Mouse (Mus musculus) small intestine, adult 2 months (tissue): ENCODE results near the gene Tap2. TPM values are rescaled to one million over a fixed set of nuclear protein-coding genes. Genes with fewer than 3 reads are reported as not detected.
A peak's percentile ranks its signal among the peaks of the same experiment; 100 is the strongest.

Experiments
- H3K27ac ChIP-seq: fragments of 200-500 bp; 2 replicates; pipeline ENCODE4 v1.5.1; 2012; ENCODE audit warnings: low read depth, low read length, control low read depth, inconsistent platforms; ENCODE audit not compliant: insufficient read depth
- H3K27me3 ChIP-seq: fragments of 200-500 bp; 2 replicates; pipeline ENCODE4 v1.6.1; 2012; ENCODE audit warnings: mild to moderate bottlenecking, moderate library complexity, low read length, inconsistent platforms; ENCODE audit not compliant: control insufficient read depth, insufficient read depth
- H3K36me3 ChIP-seq: fragments of 200-500 bp; 2 replicates; pipeline ENCODE4 v1.6.1; 2012; ENCODE audit warnings: mild to moderate bottlenecking, low read length, control low read depth, inconsistent platforms; ENCODE audit not compliant: control insufficient read depth, insufficient read depth
- H3K4me1 ChIP-seq: fragments of 200-500 bp; 2 replicates; pipeline ENCODE4 v1.6.1; 2012; ENCODE audit warnings: low read length, inconsistent platforms, mixed read lengths; ENCODE audit not compliant: control insufficient read depth, insufficient read depth, insufficient read length
- H3K4me3 ChIP-seq: fragments of 200-500 bp; 2 replicates; pipeline ENCODE4 v1.5.1; 2012; ENCODE audit warnings: low read depth, mild to moderate bottlenecking, control low read depth, inconsistent platforms, low read length, moderate library complexity
- CTCF ChIP-seq: fragments of 200-500 bp; IDR thresholded peaks from 2 replicates; pipeline ENCODE4 v1.5.1; 2012; ENCODE audit warnings: low read depth, mild to moderate bottlenecking, control low read depth, inconsistent platforms, low read length, moderate library complexity, mixed read lengths; ENCODE audit not compliant: insufficient replicate concordance, insufficient read length; ENCODE audit errors: extremely low read depth
- POLR2A ChIP-seq: fragments of 200-500 bp; IDR thresholded peaks from 2 replicates; pipeline ENCODE4 v1.6.1; 2012; ENCODE audit warnings: low read depth, mild to moderate bottlenecking, control low read depth, inconsistent platforms, low read length, moderate library complexity
- WGBS: fragments of 180-500 bp; shearing (Covaris S2); methylation state at CpG from one replicate; pipeline ENCODE4 v1.1.7; 2018; 5-methylcytosine and 5-hydroxymethylcytosine counted together
- polyA plus RNA-seq: library from polyadenylated mRNA; depleted of rRNA; stranded (reverse); fragments of >200 nt; gene quantifications from 2 replicates; pipeline ENCODE4 v1.2.3, GENCODE M21; 2012

Tap2 gene
- polyA plus RNA-seq, 1 experiment, result 66.1 TPM

DNA sequence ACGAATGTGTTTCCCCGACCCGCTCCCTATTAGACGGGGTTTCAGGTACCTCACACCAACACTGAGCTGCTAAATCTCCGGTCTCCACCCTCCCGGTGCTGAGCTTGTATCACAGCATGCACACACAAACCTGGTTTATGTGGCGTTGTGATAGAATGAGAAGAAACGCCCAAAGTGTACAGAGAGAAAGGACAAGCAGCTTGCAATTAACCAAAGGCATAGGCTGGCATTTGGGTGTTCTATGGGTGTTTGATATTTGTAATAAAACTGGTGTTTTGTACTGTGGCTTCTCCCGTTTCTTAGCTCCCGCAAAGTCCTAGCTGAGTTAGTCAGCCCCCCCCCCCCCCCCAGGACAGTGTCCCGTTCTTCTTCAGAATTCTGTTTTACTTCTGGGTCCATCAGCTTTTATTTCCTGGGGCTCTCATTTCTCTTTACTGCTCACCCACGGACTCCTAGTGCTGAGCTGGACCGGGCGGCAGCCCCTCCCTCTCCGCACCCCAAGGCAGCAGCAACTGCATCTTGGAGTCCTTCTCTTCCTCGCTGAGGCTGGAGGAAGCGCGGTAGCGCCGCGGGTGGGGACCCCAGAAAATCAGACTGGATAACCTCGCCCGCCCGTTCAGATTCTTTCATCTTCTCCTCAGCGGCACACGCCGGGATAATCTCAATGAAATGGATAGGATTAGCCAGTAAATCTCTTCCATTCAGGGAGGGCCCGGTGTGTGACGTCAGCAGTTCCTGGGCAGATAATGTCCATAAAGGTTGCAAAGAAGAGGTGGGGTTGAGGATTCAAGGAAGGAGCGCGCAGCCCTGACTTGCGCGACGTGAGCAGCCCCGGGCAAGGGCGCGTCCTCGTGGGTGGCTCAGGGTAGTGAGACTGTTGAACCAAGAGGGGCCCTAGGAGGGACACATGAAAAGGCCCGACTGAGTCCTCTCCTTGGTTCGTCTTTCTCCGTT lies 6.1 kb upstream of the Tap2 start, which contains the start of gene Psmb8:
Psmb8 (plus strand) TSS at position 781 of the 954 bp plus-strand sequence.
- no peak for TF ChIP-seq CTCF
- no peak for TF ChIP-seq POLR2A
- peak within 1 kb of the TSS; percentile 73 for H3K27ac ChIP-seq
- 18% methylated on average over 41 of the region's 41 CpGs for WGBS
- H3K4me1 ChIP-seq, result peaks cover 5% of the 10 kb centered on the region; the same call in 1 of the 2 replicates
- H3K4me3 ChIP-seq, result peak within 1 kb of the TSS; percentile 75
- no peaks in the 10 kb centered on the region for H3K27me3 ChIP-seq
- peaks cover 51% of the 10 kb centered on the region for H3K36me3 ChIP-seq

DNA sequence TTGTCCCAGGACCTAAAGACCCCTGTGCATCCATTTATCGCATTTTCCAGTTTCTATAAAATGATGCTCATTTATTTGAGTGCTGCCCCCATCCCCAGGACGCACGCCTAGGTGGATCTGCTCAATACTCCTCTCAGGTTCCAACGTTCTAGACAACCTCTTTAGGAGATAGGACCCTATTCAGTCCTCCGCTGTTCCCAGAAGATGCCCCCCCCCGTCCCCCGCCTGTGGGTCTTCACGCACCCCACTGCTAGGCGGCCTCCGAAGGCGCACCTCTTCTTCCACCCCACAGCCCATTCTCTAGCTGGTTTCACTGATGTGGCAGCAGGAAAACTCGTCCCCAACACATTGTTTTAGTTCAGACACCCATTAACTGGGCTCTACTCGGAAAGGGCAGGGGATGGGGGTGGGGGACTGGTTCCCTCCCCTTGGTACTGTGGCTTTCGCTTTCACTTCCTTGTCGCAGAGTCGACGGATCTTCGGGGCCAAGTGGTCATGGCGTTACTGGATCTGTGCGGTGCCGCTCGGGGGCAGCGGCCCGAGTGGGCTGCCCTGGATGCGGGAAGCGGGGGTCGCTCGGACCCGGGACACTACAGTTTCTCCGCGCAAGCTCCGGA lies 5.3 kb upstream of the Tap2 start:
- Histone ChIP-seq H3K27ac (peak overlapping the region; percentile 73), H3K4me3 (peak overlapping the region; percentile 75), H3K36me3 (peaks cover 47% of the 10 kb centered on the region), H3K4me1 (peaks cover 5% of the 10 kb centered on the region; the same call in 1 of the 2 replicates), H3K27me3 (no peaks in the 10 kb centered on the region)
- under 1% methylated on average over 32 of the region's 32 CpGs for WGBS
- TF ChIP-seq POLR2A (peak; percentile 83), CTCF (no peak)

- WGBS, result 3% methylated on average over 11 of the region's 11 CpGs
- no peaks in the 10 kb centered on the region for H3K27me3 ChIP-seq
- peak overlapping the region; percentile 75 for H3K4me3 ChIP-seq
- TF ChIP-seq CTCF, result no peak
- no peak for TF ChIP-seq POLR2A
- peaks cover 5% of the 10 kb centered on the region; the same call in 1 of the 2 replicates for H3K4me1 ChIP-seq
- peaks cover 43% of the 10 kb centered on the region for H3K36me3 ChIP-seq
- peak overlapping the region; percentile 69 for H3K27ac ChIP-seq
Observed at GRCm38 (mm10) chr17:34198521-34198912, 4.8 kb upstream of the Tap2 start.

DNA sequence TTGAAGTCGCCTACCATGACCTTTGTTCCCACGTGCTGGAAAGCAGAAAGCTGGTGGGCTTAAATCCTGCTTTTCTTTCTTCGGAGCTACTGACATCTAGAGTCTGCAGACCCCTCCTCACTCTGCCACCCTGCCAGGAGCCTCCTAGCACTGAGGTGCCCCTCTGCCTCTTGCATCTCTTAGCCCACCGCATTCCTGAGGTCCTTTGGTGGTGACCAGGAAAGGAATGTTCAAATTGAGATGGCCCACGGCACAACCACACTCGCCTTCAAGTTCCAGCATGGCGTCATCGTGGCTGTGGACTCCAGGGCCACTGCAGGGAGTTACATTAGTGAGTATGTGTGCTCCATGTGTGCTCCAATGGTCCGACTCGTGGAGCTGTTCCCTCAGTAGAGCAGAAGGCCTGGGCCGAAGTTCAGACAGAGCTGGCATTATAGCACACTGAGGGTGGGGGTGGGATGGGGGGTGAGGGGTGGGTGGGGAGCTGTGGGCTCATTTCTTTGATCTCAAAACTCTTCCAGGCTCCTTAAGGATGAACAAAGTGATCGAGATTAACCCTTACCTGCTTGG lies 4.2 kb upstream of the Tap2 start:
- Histone ChIP-seq H3K27me3 (no peaks in the 10 kb centered on the region), H3K27ac (no peak overlapping the region), H3K4me1 (peaks cover 8% of the 10 kb centered on the region), H3K4me3 (peak overlapping the region; percentile 75), H3K36me3 (peaks cover 37% of the 10 kb centered on the region)
- WGBS, result 69% methylated on average over 12 of the region's 12 CpGs
- TF ChIP-seq POLR2A (no peak), CTCF (no peak)

- WGBS, result 87% methylated on average over 10 of the region's 10 CpGs
- Histone ChIP-seq H3K4me3 (no peak overlapping the region), H3K27me3 (no peaks in the 10 kb centered on the region), H3K36me3 (peaks cover 33% of the 10 kb centered on the region), H3K27ac (no peak overlapping the region), H3K4me1 (peaks cover 8% of the 10 kb centered on the region)
- TF ChIP-seq CTCF, result no peak
- no peak for TF ChIP-seq POLR2A
Observed at GRCm38 (mm10) chr17:34200047-34200446, 3.3 kb upstream of the Tap2 start.

GRCm38 (mm10) chr17:34200772-34201505 lies 2.4 kb upstream of the Tap2 start:
- 84% methylated on average over 16 of the region's 16 CpGs for WGBS
- Histone ChIP-seq H3K27ac (no peak overlapping the region), H3K36me3 (peaks cover 28% of the 10 kb centered on the region), H3K4me1 (peaks cover 13% of the 10 kb centered on the region), H3K4me3 (no peak overlapping the region), H3K27me3 (no peaks in the 10 kb centered on the region)
- no peak for TF ChIP-seq CTCF
- TF ChIP-seq POLR2A, result no peak
